Mouse (Mus musculus): Measurements from ENCODE around the gene Arid1b. TPM values are rescaled to one million over a fixed set of nuclear protein-coding genes. Genes with fewer than 3 reads are reported as not detected.

The Arid1b gene
- total and polyA plus RNA-seq, 2 experiments, result 9.7 to 11.7 TPM

DNA sequence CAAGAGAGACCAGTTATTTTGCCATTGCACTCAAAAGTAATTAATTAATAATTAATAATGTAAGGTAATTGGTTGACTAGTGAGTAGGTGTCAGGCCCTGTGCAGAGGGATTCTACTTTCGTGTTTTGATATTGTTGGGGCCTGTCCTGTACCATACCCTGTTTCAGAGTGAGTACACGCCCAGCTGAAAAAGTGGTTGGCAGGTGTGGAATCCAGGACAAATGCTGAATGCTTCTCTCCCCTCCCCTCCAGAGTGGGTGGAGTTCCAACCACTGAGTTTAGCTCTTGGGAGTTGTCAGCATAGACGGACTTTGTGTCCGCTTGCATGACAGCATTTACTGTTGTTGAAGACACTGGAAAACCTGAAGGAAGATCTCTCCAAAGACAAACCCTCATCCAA lies 18.4 kb downstream of the Arid1b start:
- peak; percentile 89 for DNase-seq (ENCODE audit: extremely low read depth, low read depth, low spot score)
- no peaks in the 10 kb centered on the region for H3K36me3 ChIP-seq (ENCODE audit: control insufficient read depth, insufficient read depth, low read length)
- TF ChIP-seq POLR2A (IDR thresholded peaks at IDR 0.05; ENCODE audit: extremely low read depth, insufficient read depth, low read length), result no peak
- TF ChIP-seq CTCF (IDR thresholded peaks at IDR 0.05; ENCODE audit: low read depth, low read length), result no peak
- no peaks in the 10 kb centered on the region for H3K27me3 ChIP-seq (ENCODE audit: control insufficient read depth, insufficient read depth, low read length)
- H3K79me2 ChIP-seq (ENCODE audit: control insufficient read depth, insufficient read depth, low read length), result peaks cover 33% of the 10 kb centered on the region
- H3K4me3 ChIP-seq (ENCODE audit: insufficient read depth, low read depth, low read length), result no peak overlapping the region
- H3K27ac ChIP-seq (replicated peaks; ENCODE audit: insufficient read depth, low read depth, low read length), result peak overlapping the region; percentile 49
- 31% methylated on average over 4 of the region's 4 CpGs for WGBS
- peaks cover 30% of the 10 kb centered on the region for H3K4me1 ChIP-seq (ENCODE audit: control insufficient read depth, insufficient read depth, low read length)
- 0 out of 2 replicates have a peak overlapping the region, but pooled peaks have one; percentile 11 for H3K9ac ChIP-seq (ENCODE audit: low read depth, low read length)

DNA sequence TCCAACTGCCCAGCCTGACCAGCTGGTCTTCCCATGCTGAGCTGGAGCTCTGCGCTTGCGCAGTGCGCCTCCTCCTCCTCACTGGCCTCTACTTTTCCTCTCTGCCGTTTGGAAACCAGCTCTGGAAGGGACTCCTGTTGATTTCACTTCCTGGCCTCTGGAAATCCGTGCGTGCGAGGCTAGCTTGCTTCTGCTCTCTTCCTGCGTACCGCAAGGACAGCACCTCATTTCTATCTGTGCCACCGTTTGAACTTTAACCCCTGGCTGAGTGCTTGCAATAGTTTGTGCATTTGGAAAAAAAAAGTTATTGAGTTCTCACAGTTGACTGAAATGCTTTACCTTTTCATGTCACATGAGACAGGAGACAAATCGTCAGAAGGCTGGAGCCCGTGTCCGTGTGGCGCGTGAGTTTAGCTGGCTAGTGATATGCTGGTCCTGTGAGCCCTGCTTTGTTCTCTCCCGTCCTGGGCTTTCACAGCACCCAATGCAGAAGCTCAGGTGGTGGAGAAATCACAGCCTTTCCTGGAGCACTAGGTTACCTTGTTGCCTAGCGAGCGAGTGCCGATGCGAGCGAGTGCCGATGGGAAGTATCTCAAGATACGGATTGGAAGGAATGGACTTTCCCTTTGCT lies 20.3 kb downstream of the Arid1b start:
- no peak for TF ChIP-seq POLR2A (IDR thresholded peaks at IDR 0.05; ENCODE audit: extremely low read depth, insufficient read depth, low read length)
- TF ChIP-seq CTCF (IDR thresholded peaks at IDR 0.05; ENCODE audit: low read depth, low read length), result no peak
- Histone ChIP-seq H3K9ac (ENCODE audit: low read depth, low read length) (0 out of 2 replicates have a peak overlapping the region, but pooled peaks have one; percentile 1), H3K79me2 (ENCODE audit: control insufficient read depth, insufficient read depth, low read length) (peaks cover 33% of the 10 kb centered on the region), H3K4me1 (ENCODE audit: control insufficient read depth, insufficient read depth, low read length) (peaks cover 29% of the 10 kb centered on the region), H3K4me3 (ENCODE audit: insufficient read depth, low read depth, low read length) (peak overlapping the region; percentile 9), H3K36me3 (ENCODE audit: control insufficient read depth, insufficient read depth, low read length) (no peaks in the 10 kb centered on the region), H3K27me3 (ENCODE audit: control insufficient read depth, insufficient read depth, low read length) (no peaks in the 10 kb centered on the region), H3K27ac (replicated peaks; ENCODE audit: insufficient read depth, low read depth, low read length) (peak overlapping the region; percentile 53)
- 21% methylated on average over 23 of the region's 23 CpGs for WGBS
- peak; percentile 95 for DNase-seq (ENCODE audit: extremely low read depth, low read depth, low spot score)

DNA sequence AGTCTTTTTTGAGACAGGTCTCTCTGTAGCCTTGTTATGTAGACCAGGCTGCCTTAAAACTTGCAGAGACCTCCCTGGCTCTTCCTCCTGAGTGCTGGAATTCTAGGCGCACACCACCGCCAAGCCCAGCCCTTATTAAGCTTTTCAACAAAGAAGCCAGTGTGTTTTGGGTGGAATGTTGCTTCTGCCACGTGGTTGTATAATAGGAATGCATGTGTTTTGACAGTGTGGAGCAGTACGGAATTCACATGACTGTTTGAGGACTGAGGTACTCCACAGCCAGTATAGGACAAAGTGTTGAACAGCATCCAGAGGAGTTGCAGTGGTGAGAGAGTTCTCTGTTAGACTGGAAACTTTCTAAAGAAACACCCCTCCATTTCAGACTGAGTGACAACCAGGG lies 22.3 kb downstream of the Arid1b start:
- H3K27ac ChIP-seq (replicated peaks; ENCODE audit: insufficient read depth, low read depth, low read length), result no peak overlapping the region
- H3K36me3 ChIP-seq (ENCODE audit: control insufficient read depth, insufficient read depth, low read length), result no peaks in the 10 kb centered on the region
- TF ChIP-seq POLR2A (IDR thresholded peaks at IDR 0.05; ENCODE audit: extremely low read depth, insufficient read depth, low read length), result no peak
- WGBS, result 67% methylated on average over 4 of the region's 4 CpGs
- peaks cover 27% of the 10 kb centered on the region for H3K4me1 ChIP-seq (ENCODE audit: control insufficient read depth, insufficient read depth, low read length)
- no peak overlapping the region for H3K9ac ChIP-seq (ENCODE audit: low read depth, low read length)
- no peak overlapping the region for H3K4me3 ChIP-seq (ENCODE audit: insufficient read depth, low read depth, low read length)
- no peak for DNase-seq (ENCODE audit: extremely low read depth, low read depth, low spot score)
- H3K79me2 ChIP-seq (ENCODE audit: control insufficient read depth, insufficient read depth, low read length), result peaks cover 36% of the 10 kb centered on the region
- no peaks in the 10 kb centered on the region for H3K27me3 ChIP-seq (ENCODE audit: control insufficient read depth, insufficient read depth, low read length)

DNA sequence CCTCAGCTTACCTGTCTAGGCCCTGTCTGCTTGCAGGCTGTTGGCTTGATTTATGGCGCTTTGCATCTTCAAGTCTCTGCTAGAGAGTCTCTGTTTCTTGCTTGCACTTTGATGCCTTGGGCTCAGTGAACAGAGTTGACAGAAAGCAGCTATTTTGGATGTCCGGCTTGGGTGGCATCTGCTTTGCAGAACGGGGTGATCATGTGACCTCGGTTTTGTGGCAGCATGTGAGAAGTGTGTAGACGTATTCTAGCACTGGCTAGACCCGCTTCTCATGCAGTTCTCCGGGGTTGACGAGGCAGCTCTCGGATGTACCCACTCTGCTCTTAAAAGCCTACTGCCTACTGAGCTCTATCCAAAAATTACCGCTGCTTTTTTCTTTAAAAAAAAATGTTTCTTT lies 22.9 kb downstream of the Arid1b start:
- H3K4me1 ChIP-seq (ENCODE audit: control insufficient read depth, insufficient read depth, low read length), result peaks cover 25% of the 10 kb centered on the region
- peaks cover 42% of the 10 kb centered on the region for H3K79me2 ChIP-seq (ENCODE audit: control insufficient read depth, insufficient read depth, low read length)
- no peak overlapping the region for H3K27ac ChIP-seq (replicated peaks; ENCODE audit: insufficient read depth, low read depth, low read length)
- H3K4me3 ChIP-seq (ENCODE audit: insufficient read depth, low read depth, low read length), result no peak overlapping the region
- DNase-seq (ENCODE audit: extremely low read depth, low read depth, low spot score), result no peak
- no peaks in the 10 kb centered on the region for H3K27me3 ChIP-seq (ENCODE audit: control insufficient read depth, insufficient read depth, low read length)
- no peaks in the 10 kb centered on the region for H3K36me3 ChIP-seq (ENCODE audit: control insufficient read depth, insufficient read depth, low read length)
- TF ChIP-seq POLR2A (IDR thresholded peaks at IDR 0.05; ENCODE audit: extremely low read depth, insufficient read depth, low read length) (no peak), CTCF (IDR thresholded peaks at IDR 0.05; ENCODE audit: low read depth, low read length) (no peak)
- WGBS, result 90% methylated on average over 10 of the region's 10 CpGs
- H3K9ac ChIP-seq (ENCODE audit: low read depth, low read length), result no peak overlapping the region

DNA sequence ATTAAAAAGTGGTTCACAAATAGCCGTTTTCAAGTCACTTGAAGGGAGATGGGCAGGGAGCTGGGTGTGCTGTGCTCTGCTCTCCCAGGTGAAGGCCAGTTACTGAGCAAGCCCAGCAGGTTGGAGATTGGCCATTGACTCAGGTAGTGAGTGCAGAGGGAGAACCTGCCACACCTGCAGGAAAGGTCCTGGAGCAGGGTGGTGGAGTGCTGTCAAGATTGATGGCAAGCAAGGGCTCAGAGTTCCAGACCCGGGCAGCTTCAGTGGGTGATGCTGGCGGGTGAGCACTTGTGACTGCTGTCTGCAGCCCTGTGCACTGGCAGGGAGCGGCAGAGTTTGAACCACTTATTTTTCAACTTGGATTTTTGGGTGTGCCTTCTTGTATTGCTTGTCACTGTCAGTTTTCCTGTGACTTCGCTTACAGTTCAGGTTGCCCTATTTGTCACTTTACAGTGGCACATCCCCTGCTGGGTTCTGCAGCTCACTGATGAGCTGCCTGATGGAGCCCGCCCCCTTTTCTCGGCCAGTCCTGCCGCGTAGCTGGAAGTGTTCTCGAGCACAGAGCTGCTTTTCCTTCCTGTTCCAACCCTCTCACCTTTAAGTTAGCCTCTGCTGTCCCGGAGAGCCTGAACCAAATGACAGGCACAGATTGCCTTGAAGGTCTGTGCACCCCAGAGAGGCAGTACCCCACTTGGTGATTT lies 27.3 kb downstream of the Arid1b start:
- TF ChIP-seq CTCF (IDR thresholded peaks at IDR 0.05; ENCODE audit: low read depth, low read length) (no peak), POLR2A (IDR thresholded peaks at IDR 0.05; ENCODE audit: extremely low read depth, insufficient read depth, low read length) (no peak)
- no peak overlapping the region for H3K27ac ChIP-seq (replicated peaks; ENCODE audit: insufficient read depth, low read depth, low read length)
- H3K36me3 ChIP-seq (ENCODE audit: control insufficient read depth, insufficient read depth, low read length), result no peaks in the 10 kb centered on the region
- H3K79me2 ChIP-seq (ENCODE audit: control insufficient read depth, insufficient read depth, low read length), result peaks cover 69% of the 10 kb centered on the region
- no peak overlapping the region for H3K4me3 ChIP-seq (ENCODE audit: insufficient read depth, low read depth, low read length)
- H3K4me1 ChIP-seq (ENCODE audit: control insufficient read depth, insufficient read depth, low read length), result peaks cover 10% of the 10 kb centered on the region; the same call in 1 of the 2 replicates
- no peak for DNase-seq (ENCODE audit: extremely low read depth, low read depth, low spot score)
- H3K27me3 ChIP-seq (ENCODE audit: control insufficient read depth, insufficient read depth, low read length), result no peaks in the 10 kb centered on the region
- 48% methylated on average over 11 of the region's 11 CpGs for WGBS
- H3K9ac ChIP-seq (ENCODE audit: low read depth, low read length), result no peak overlapping the region
